Mouse (Mus musculus) Patski (cell line): ENCODE measurements around the gene Rnf7. TPM values are rescaled to one million over a fixed set of nuclear protein-coding genes. Genes with fewer than 3 reads are reported as not detected.

Experiments
- ATAC-seq: fragments of 100-300 bp; one replicate; pipeline ENCODE4 v1.8.0; 2021
- CTCF ChIA-PET: fragments of 350-600 bp; sonication (Branson Sonifier 250); formaldehyde crosslinking; loops from one replicate; lab custom pipeline; 2022; ENCODE audit warnings: inconsistent platforms; lab: Charles Lee
- POLR2A ChIA-PET: fragments of 350-600 bp; sonication (Branson Sonifier 250); formaldehyde crosslinking; loops from one replicate; lab custom pipeline; 2022; ENCODE audit warnings: antibody characterized with exemption, inconsistent platforms; lab: Charles Lee
- DNase-seq: peaks from one replicate; pipeline ENCODE4 v3.0.0-alpha.2; 2011; ENCODE audit warnings: low read depth, low spot score
- H3K27me3 ChIP-seq: fragments of 371-371 bp; one replicate; pipeline ENCODE4 v1.5.1; 2021
- CTCF ChIP-seq: fragments of 100-300 bp; IDR thresholded peaks from one replicate; pipeline ENCODE4 v1.5.1; 2021
- in situ Hi-C: fragments of 300-500 bp; cut with MboI; formaldehyde crosslinking; loops from 3 replicates; pipeline ENCODE4 v1.11.1; 2018; ENCODE audit warnings: low pct_unique_long_range_greater_than_20kb, mixed read lengths
- polyA plus RNA-seq: library from polyadenylated mRNA; unstranded; gene quantifications from one replicate; pipeline ENCODE4 v1.2.3, GENCODE M21; 2021

Gene Rnf7
- polyA plus RNA-seq, 1 experiment from 2014 or later: 152 TPM

DNA sequence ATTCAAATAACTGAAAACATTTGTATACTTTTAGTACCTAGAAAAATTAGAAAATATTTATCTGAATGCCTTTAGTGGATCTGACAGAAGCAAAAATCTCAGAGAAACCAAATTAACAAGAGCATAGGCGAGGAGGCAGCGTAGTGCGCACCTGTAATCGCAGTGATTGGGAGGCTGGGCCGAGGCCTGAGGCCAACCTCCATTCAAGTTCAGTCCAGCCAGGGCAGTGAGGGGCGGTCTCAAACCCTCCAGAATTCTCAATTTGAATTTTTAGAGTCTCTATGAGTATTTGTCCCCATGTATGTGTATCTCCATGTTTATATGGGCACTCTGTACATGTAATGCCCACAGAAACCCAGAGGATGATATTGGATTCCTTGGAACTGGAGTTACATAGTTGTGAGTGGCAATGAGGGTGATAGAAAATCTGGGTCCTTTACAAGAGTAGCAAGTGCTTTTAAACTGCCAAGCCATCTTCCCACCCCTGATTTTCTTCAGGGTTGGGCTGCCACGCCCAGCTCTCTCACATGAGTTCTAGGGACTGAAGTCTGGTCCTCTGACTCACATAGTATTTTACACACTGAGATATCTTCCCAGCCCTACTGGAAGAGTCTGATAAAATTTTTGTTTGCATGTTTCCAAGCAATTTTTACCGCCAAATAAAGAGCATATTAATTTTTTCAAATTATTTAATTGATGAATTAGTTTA is 8.1 kb downstream of the Rnf7 start:
- no peak for ATAC-seq
- CTCF ChIA-PET: no interaction called here
- no peak for DNase-seq
- POLR2A ChIA-PET: no interaction called here
- in situ Hi-C loops: no loop called here
- no peaks in the 10 kb centered on the region for H3K27me3 ChIP-seq
- no peak for TF ChIP-seq CTCF

DNA sequence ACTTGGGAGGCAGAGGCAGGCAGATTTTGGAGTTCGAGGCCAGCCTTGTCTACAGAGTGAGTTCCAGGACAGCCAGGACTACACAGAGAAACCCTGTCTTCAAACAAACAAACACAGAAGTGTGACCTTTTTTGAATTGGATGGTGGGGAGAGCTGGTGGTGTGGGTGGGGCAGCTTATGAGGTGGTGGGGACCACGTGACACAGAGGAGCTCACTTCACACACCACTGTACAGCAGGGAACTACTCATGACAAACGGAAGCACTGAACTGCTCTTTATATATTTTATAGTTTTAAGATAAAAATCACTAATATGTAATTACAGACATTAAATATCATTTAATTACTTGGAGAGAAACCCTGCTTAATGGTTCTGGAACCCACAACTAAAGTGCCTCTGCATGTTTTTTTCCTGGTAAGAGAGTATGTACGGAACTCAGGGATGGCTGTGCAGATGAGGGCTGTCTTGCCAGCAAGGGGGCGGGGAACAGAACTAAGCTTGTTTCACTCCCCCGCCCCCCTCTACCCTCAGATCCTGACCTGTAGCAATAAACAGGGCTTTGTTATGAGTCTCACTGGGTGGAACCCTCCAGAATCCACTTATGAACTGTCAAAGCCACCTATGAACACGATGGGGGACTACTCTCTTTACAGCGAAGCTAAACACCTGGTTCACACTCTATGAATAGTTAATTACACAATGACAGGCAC is 8.8 kb downstream of the Rnf7 start:
- H3K27me3 ChIP-seq: no peaks in the 10 kb centered on the region
- no peak for TF ChIP-seq CTCF
- ATAC-seq (no peak), DNase-seq (no peak)
- CTCF ChIA-PET: no interaction called here
- POLR2A ChIA-PET: no interaction called here
- in situ Hi-C loops: no loop called here

GRCm38 (mm10) chr9:96463708-96464107 is 14.8 kb downstream of the Rnf7 start:
- in situ Hi-C loops: no loop called here
- POLR2A ChIA-PET: no interaction called here
- H3K27me3 ChIP-seq: no peaks in the 10 kb centered on the region

GRCm38 (mm10) chr9:96461607-96462006 is 16.9 kb downstream of the Rnf7 start:
- ChIA-PET CTCF (no interaction called here), POLR2A (interaction anchor here (0.6 kb wide), 1 partner anchor 42 kb away, joined by 4 read pairs; no protein-coding TSS in a partner anchor)
- no peak for DNase-seq
- no peak for ATAC-seq
- H3K27me3 ChIP-seq: no peaks in the 10 kb centered on the region
- TF ChIP-seq CTCF: no peak
- in situ Hi-C loops: no loop called here

More at GRCm38 (mm10) chr9:96463708-96464107, 14.8 kb downstream of the Rnf7 start:
- no peak for TF ChIP-seq CTCF
- CTCF ChIA-PET: interaction anchor here (1.3 kb wide), 1 partner anchor 7 kb away, joined by 3 read pairs; no protein-coding TSS in a partner anchor
- ATAC-seq (no peak), DNase-seq (no peak)

DNA sequence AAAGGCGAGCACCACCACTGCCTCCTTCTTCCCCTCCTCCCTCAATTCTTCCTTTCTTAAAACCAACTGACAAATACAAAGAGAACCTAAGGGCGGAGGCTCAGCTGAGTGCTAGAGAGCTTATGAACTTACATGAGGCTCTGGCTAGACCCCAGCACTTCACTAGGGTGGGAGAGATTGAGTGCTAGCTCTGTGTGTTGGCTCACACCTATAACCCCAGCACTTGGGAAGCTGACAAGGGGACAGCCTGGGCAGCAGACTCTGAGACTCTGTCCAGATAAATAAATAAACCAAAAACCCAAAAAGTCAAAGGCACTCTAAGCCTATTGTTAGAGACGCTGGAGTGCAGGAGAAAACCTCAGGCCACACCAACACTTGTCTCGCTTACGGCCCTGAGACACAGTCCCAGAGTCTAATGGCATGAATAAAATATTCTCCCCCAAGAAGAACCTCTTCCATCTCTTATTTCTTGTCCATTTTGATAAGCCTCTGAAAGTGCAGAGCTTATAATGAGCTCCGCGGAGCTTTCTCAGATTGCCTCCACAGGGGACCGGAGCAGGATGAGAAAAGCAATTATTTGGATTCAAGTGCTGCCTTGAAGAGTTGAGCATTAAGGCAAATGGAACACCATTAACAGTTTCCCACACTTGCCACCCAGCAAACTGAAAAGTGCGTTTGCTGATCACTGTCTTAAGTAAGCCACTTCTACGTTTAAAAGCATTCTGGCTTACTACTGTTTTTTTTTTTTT is 18.2 kb downstream of the Rnf7 start:
- POLR2A ChIA-PET: no interaction called here

GRCm38 (mm10) chr9:96455618-96456017 is 22.9 kb downstream of the Rnf7 start:
- no peaks in the 10 kb centered on the region for H3K27me3 ChIP-seq
- in situ Hi-C loops: no loop called here
- TF ChIP-seq CTCF: no peak
- ChIA-PET CTCF (interaction anchor here (1.1 to 1.5 kb wide), 3 partner anchors 9 to 14 kb away, joined by 3 to 4 read pairs (median 3); no protein-coding TSS in a partner anchor), POLR2A (no interaction called here)
- DNase-seq (no peak), ATAC-seq (no peak)

More for the DNA sequence above, 18.2 kb downstream of the Rnf7 start:
- CTCF ChIA-PET: no interaction called here
- in situ Hi-C loops: no loop called here
- H3K27me3 ChIP-seq: no peaks in the 10 kb centered on the region
- TF ChIP-seq CTCF: no peak
- DNase-seq (no peak), ATAC-seq (no peak)

DNA sequence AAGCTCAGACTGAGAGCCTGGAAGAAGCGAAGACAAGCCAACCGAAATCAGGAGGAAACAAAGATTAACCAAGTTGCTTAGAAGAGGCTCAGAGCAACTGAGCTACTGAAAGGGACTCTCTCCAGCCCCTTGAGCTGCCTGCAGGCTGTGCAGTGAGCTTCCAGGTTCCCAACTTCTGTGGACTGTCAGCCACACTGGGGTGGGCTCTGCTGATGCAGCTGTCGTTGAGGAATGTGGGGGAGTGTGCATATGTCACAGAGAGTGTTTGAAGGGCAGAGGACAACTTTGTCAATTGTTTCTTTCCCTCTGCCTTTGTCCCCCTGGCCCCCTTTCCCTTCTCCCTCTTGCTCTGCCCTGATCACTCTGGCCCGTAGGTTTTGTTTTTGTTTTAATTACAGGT is 25.5 kb downstream of the Rnf7 start:
- ATAC-seq: no peak
- ChIA-PET POLR2A (no interaction called here), CTCF (no interaction called here)
- TF ChIP-seq CTCF: no peak
- in situ Hi-C loops: no loop called here
- H3K27me3 ChIP-seq: no peaks in the 10 kb centered on the region
- no peak for DNase-seq

- DNase-seq: no peak
- ChIA-PET POLR2A (interaction anchor here (0.6 kb wide), 1 partner anchor 14 kb away, joined by 3 read pairs; no protein-coding TSS in a partner anchor), CTCF (no interaction called here)
- no peak for ATAC-seq
- no peaks in the 10 kb centered on the region for H3K27me3 ChIP-seq
- TF ChIP-seq CTCF: no peak
- in situ Hi-C loops: no loop called here
These were observed 27.4 kb downstream of the Rnf7 start for GRCm38 (mm10) chr9:96450900-96451720.

DNA sequence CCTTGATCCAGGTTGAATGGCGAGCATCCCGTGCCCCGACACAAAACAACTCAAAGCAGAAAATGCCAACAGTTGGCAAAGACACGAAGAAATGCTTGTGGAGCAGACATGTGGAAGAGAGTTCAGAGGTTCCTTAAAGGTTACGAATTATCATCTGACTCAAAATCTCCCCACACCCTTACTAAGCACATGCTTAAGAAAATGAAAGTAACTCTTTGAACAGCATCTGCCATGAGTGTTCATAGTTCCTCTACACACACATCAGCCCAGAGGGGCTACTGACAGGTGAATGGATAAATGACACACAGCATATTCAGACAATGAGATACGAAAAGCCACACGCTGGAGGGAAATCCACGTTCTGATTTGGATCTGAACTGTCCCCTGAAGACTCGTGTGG is 29.0 kb downstream of the Rnf7 start:
- ChIA-PET CTCF (no interaction called here), POLR2A (no interaction called here)
- no peaks in the 10 kb centered on the region for H3K27me3 ChIP-seq
- TF ChIP-seq CTCF: no peak
- ATAC-seq (no peak), DNase-seq (no peak)
- in situ Hi-C loops: no loop called here

DNA sequence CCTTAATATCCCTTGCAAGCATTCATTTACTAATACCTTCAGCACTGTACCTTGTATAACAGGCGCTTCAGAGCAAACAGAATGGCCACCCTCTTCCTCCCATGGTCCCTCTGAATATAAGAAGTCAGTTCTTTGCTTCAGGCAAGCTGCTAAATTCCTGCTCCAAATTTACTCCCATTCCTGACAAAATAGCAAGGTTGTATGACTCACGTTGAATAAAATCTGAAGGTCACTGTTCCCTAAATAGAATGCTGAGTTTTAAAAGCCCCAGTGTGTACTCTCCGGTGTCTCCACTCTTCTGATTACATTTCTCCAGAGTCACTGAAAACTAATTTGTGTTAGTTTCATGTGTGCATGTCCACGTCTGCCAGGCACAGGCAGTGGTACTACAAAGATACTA is 33.1 kb downstream of the Rnf7 start:
- no peak for ATAC-seq
- no peak for DNase-seq
- H3K27me3 ChIP-seq: no peaks in the 10 kb centered on the region
- ChIA-PET CTCF (no interaction called here), POLR2A (no interaction called here)
- TF ChIP-seq CTCF: no peak
- in situ Hi-C loops: no loop called here
